Mouse (Mus musculus) erythroid progenitor cell, adult 5-6 weeks (primary cell): Measurements from ENCODE around the gene Abat. TPM values are rescaled to one million over a fixed set of nuclear protein-coding genes. Genes with fewer than 3 reads are reported as not detected.

Experiments used
- ATAC-seq: replicated peaks from 2 replicates; pipeline ENCODE4 v1.8.0; 2016; ENCODE audit warnings: moderate number of reproducible peaks, mild to moderate bottlenecking, moderate TSS enrichment, inconsistent platforms; ENCODE audit not compliant: poor library complexity, low FRiP score, severe bottlenecking
- total RNA-seq, 2 experiments: library from RNA; stranded (forward) in 1 of 2; stranded (reverse) in 1 of 2; fragments of 150-400 nt in 1 of 2; fragments of 186-747, 209-891 nt in 1 of 2; gene quantifications; 2 replicates each; pipeline versions ENCODE4 v1.2.3 to v1.2.4; 2015 to 2017; ENCODE audit warnings: low replicate concordance in 2 of 2

Gene Abat
- total RNA-seq, 2 experiments from 2014 or later: 0.76 to 3.4 TPM

DNA sequence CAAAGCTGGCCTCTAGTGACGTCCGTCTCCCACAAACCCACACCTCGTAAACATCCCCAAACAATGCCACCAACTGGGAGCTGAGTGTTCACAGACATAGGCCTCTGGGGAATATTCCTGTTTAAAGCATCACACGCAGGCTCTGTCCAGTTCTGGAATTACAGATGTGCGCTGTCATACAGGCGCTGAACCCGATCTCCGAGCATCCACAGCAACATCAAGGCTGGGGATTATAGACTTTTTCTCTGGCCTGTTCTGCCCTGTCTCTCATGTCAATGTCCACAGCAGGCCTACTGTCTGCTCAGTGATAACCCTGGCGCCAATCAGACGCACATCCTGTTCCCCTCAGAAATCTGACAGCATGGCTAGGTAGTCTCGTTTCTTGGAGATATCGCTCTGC lies 57.1 kb downstream of the Abat start:
- no peak for ATAC-seq

DNA sequence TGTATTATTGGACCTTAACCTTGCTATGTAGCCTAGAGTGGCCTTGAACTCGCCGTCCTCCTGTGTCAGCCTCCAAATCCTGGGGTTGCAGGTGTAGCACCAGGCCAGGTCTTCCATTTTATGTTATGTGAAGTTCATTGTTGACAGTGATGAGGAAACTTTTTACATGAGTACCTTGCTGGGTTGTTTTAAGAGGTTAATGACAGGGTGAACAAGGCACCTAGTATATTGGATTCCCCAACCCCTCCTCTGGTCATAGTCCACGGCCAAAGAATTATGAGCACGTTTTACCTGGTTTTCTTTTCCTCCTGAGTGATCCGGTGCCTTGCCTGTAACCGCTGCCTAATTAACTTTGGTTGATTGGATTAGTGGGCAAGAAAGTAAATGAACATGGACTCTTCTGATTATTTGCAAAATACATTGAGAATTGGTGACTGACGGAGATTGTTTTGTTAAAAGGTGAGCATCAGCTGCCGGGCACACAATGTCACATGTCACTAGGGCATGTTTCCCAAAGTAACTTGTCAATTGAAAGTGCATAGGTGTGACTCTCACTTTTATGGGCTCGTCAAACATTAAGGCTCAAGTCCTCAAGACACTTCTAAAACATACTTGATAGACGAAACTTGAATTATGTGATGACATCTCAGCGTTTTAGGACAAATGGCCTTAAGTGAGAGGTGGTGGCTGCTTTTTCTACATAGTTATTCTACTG lies 57.8 kb downstream of the Abat start:
- ATAC-seq: no peak

DNA sequence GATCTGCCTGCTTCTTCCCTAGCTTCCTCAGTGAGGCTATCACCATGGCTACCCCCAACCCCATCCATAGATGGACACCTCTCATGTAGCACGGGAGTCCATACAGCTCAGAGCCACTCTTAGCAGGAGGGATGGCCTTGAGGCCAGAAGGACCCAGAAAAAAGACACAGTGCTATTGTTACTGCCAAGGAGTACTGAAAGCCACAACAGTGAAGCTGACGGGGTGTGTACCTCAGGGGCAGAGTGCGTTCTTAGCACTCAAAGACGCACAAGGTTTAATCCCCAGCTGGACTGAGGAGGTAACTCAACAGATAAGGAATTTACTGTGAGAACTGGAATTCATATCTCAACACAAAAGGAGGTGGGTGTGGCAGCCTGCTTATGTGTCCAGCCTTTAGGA lies 59.8 kb downstream of the Abat start:
- ATAC-seq: no peak

DNA sequence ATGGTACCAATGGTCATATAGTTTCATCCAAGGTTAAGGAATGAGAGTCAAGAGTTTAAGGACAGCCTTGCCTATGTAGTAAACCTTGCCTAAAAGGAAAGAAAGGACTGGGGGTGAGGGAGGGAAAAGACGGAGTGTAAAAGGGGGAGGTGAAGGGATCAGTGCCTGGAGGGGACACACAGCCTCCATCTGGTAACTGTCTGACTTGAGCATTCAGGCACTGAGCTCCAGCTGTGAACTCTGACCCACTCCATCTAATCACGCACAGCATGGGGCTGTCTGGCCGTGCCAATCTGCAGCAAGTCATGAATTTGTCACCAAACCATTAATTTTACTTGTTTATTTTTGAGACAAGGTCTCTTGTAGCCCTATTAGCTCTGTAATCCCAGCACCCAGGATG lies 60.5 kb downstream of the Abat start:
- no peak for ATAC-seq

DNA sequence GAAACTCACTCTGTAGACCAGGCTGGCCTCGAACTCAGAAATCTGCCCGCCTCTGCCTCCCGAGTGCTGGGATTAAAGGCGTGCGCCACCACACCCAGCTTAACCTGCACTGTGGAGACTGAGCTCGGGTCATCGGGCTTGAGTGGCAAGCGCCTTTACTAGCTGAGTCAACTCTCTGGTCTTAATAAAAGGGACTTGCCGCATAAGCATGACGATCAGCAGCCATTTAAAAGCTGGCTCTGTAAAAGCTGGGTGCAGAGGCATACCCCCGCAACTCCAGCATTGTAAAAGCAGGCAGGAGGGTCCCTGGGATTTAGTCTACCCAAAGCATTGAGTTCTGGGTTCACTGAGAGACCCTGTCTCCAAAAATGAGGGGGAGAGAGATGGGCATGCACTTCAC lies 61.1 kb downstream of the Abat start:
- no peak for ATAC-seq

DNA sequence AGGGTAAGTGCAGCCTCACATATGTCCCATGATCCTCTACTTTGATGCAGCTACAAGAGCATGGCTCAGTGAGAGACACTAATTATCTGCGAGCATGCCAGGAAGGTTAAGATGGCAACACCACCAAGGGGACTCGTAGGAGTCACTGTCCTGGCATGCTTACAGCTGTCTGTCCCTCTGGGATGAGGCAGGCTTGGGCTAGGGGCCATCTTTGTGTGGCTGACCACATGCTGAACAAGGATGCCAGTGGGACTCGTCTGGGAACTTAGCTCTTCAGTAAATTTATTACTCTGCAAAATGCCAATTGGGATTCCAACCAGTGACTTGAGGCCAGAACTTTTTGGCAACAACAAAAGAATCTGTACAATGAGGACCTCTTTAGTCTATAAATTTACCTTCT lies 62.9 kb downstream of the Abat start:
- ATAC-seq: no peak

DNA sequence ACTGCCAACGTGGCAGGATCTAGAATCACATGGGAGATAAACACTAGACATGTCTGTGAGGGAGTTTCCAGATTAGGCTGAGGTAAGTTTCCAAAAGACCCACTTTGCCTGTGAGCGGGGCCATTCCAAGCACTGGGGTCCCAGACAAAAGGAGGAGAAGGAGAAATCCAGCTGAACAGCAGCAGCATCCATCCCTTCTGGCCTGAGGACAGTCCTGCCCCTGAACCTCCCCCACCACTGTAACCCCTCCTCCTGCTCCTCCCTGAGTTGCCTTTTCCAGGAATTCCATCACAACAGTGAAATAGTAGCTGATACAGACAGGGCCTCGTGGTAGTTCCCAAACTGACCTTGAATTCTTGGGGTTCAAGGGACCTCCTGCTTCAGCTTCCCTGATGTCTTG lies 63.7 kb downstream of the Abat start:
- no peak for ATAC-seq

DNA sequence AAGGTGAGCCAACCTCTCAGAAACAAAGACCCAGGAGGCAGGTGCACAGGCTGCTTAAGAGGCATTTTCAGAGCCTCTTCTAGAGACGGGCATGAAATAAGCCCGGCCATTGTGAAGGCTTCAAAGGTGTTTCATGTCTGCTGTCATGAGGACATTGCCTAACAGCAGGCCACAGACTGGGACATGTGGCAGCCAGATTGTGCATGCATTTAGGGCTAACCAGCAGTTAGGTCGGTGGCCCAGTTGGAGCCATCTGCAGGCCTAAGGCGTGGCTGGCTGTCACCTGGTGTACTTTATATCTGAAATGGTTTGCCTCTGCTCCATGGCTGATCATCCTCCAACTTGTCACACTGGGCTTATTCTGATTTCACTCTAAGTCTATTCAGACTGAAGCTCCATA lies 65.1 kb downstream of the Abat start:
- ATAC-seq: no peak

DNA sequence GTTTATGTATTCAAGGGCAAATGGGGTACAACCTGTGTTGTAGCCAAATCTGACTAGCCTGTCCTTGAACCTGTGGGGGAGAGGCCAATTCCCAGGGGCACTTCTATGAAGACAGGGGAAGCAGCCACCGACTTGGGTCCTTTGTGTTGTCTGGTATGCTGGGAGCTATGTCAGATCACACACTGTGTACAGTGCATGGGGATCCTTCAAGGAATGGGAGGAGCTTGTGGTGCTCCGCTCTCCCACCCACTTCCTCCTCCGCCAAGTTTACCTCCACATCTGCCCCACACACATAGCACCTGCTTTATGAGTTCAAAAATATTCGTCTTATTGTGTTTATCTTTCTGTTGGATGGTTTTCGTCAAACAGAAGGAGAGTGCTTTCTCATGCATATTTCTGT lies 66.3 kb downstream of the Abat start:
- no peak for ATAC-seq

DNA sequence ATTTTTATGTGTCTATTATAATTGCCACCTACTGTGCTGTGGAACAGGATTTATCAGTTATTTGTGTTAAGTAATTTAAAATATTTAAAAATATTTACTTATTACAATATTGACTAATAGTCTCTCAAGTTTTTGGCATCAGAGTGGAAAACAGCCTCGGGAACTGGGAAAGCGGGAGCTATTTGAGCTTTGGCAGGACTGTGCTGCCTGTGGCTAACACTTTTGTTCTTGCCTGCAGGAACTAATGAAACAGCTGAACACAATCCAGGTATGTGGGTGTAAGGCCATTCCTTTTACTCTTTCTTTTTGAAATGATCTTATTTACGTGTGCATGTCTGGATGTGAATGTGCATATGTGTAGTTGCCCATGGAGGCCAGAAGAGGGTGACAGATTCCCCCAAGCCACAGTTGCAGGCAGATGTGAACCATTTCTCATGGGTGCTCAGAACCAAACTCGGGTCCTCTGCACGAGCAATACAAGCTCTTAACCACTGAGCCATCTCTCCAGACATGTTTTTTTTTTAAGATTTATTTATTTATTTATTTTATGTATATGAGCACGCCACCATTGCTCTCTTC lies 68.5 kb downstream of the Abat start:
- no peak for ATAC-seq

DNA sequence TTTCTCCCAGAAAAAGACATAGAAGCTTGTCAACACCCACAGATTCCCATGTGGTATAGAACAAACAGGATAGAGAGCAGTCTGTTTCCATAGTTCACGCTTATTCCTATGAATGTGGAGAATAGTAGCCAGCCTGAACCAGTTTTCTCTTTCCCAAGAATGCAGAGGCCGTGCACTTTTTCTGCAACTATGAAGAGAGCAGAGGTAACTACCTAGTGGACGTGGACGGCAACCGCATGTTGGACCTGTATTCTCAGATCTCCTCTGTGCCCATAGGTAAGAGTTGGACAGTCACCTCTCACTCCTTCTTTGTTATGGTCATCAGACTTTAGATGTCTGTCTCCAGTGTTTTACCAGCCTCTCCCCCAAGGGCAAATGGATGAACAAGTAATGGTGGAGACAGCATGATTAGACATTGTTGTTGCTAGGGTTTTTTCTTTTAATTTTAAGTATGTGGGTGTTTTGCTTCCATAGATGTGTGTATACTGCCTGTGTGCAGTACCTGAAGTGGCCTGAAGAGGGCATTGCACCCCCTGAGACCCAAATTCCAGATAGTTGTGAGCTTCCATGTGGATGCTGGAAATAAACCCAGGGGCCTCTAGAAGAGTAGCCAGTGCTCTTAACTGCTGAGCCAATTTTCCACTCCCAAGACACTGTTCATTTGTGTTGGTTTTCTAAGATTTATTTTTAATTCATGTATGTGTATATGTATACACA lies 69.5 kb downstream of the Abat start:
- no peak for ATAC-seq

DNA sequence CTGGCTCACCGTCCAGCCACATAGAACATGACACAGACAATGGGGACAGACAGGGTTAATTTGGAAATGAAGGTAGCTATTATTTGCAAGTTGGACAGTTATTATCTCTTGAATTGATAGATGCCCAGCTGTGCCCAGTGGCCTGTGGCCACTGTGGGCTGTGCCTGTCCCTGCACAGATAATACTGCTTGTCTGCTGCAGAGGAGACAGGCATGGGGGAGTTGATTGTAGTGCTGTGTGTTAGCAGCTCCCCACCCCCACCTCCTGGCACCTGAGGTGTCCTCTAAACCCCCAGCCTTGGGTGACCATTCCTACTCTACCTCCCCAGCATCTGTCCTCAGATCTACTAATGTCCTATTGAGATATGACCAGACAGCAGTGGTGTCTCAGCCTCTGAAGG lies 71.0 kb downstream of the Abat start:
- ATAC-seq: no peak

DNA sequence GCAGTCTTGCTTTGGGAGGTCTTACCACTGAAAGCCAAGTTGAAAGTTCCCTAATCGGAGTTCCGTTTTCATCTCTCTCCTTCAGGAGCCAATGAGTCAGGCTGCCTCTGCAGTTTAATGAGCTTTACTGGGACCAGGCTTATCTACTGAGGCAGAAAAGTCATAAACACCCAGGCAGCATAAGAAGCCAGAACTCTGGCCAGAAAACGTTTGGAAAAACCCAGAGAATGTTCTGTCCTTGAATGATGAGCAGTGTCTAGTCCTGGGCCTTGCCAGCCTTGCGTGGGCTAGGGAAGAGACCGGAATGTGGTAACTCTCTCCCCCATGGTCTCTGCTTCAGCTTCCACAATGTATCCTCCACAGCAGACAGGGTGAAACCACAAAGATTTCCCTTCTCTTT lies 71.8 kb downstream of the Abat start:
- ATAC-seq: no peak

DNA sequence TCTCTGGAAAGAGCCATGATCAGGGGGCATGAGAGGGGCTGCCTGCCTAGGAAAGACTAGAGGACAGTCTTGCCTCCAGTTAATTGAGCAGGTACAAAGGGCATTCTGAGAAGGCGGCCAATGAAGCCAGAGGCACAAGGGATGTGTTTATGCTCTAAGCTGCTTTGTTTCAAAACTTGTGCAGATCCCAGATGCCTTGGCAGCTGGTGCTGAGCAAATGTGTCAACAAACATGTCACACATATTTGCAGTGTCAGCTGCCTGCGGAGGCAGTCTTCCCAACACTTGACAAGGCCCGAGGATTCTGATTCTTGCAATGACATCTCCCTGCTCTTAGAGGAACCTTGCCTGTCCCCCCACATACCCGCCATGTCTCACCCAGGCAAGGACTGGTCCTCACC lies 82.2 kb downstream of the Abat start:
- no peak for ATAC-seq

DNA sequence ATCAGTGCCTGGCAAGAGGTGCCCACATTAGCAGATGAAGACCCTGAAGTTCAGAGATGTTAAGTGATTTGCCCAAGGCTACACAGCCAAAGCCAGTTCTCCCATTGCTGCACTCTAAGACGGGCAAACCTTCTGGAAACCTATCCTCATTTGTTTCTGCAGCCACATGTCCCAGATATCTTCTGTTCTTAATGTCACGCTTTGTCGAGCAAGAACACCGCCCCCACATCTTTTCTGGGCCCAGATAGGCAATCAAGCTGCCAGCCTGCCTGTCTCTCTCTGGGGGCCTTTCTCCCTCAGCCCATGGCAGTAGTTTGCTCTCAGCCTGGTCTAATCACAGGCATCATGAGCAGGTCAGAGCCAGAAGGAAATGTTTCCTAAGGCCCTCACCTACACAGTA lies 83.1 kb downstream of the Abat start:
- no peak for ATAC-seq

DNA sequence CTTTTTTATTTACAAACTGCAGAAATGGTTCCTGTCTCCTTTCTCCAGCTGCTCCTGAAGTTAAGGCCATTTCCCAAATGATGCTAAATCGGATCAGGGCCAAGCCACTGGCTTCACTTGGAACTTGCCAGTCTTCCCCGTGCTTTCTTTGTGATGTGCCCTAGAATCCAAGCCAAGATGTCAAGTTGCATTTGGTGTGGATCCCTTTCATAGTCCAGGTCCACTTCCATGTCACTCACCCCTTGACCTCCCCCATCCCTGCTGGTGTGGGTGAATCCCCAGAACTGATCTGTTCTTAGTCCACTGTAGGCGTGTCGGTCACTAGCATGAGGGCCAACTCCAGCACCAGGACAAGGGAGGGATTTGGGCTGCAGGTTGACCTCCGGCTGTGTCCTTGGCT lies 84.3 kb downstream of the Abat start:
- ATAC-seq: no peak

DNA sequence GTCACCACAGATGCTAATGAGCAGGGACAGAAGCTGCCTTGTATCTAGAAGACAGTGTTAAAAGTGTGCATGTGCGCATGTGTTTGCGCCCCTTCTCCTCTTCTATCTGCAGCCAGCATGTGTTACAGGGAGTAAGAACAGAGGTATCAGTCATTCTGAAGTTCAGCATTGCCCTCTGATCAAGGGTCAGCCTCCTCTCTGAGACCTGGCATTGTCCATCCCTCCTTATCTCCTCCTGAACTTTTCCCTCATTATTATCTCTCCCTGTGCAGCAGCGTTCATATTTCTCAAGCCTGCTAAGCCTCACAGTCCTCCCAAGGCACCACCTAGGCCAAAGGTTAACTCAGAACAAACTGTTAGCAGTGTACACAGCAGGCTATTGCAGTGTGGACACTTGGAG lies 90.6 kb downstream of the Abat start:
- ATAC-seq: peak; percentile 65

DNA sequence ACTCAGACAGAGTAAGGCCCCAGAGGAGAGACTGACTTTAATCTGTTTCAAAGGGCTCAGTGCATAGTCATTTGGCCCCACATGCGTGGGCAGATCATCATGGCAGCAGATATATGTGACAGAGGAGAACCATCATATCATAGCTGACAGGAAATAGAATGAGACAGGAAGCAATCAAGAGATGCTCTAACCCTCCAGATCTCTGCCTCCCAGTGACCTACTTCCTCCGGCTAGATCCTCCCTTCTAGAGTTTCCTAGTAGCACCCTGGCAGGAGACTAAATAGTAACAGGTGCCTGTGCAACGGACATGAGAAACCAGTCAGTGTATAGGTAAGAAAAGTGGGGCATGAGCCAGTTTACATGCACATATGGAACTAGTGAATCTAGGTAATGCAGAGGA lies 97.2 kb downstream of the Abat start:
- no peak for ATAC-seq

DNA sequence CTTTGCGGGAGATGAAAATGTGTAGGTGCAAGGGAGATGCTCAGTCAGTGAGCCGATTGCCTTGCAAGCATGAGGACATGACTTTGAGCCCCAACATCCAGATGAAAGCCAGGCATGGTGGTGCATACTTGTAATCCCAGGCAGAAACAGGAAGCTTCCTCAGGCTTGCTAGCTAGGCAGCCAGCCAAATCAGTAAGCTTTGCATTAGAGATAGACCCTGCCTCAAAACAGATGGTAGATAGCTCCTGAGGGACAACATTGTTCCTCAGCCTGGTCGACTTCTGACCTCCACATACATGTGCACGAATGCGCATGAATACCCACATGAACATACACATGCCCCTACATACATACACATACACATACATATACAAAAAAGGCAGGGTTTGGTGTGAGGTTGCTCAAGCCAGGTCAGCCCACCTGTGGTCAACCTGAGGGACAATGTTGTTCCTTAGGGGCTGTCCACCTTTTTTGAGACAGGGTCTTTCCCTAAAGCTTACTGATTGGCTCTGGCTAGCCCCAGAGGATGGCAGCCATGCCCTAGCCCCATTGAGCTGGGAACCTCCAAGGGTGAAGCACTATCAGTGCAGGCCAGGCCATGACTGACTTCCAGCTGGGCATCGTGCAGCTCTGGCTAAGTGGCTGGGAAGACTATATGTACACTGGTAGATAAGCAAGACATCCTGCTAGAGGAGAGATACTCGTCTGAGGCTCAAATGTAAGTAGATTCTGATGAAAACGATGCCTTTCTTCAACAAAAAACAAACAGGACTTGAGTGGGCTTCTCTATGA lies 99.2 kb downstream of the Abat start:
- ATAC-seq: peak; percentile 93

DNA sequence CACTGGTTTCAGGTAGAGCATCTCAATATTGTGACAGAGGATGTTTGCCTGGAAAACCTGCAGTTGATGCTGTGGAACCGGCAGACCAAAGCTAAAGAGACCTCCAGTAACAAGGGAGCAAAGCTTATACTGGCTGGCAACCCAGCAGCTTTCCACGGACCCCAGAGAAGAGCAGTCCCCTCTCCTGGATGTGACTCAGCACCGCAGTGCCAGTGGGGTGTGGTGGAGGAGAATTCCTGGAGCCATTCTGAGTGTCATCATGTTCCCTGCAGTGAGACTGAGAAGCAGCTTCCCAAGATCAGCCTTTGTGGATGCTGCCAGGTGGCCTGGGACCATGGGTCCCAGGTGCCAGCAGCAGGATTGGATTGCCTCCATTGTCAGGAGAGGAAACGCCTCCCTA lies 99.8 kb downstream of the Abat start:
- ATAC-seq: peak; percentile 65

DNA sequence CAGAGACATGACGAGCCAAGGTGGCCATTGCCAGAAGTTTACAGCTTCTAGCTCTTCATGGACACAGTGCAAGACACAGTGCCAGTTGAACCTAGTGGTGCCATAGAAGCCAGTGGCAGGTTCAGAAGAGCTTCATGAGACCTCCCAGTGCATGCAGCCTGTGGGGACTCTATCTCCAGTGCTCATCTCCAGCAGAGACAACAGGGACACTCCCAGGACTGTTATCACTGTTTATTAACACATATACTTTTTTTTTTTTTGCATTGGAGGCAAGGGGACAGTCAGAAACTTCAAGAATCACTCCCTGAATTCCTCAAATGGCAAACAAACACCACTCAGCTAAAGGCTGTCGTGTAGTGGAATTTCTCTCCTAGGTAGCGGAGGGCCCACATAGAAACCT lies 100.2 kb downstream of the Abat start:
- ATAC-seq: peak; percentile 28
